Mouse (Mus musculus) CH12.LX (cell line): Measurements from ENCODE around the gene Arl4c. TPM values are rescaled to one million over a fixed set of nuclear protein-coding genes. Genes with fewer than 3 reads are reported as not detected.
"Not testable (repeated sequence)": the region's sequence is repeated elsewhere in the genome, so short reads cannot be mapped to it uniquely, and the experiment has no call there.

ENCODE experiments used
- DNase-seq: peaks from one replicate; pipeline ENCODE4 v3.0.0-alpha.2; 2013; ENCODE audit errors: extremely low read depth
- H3K27ac ChIP-seq: 2 replicates; pipeline ENCODE4 v1.5.1; 2012; ENCODE audit warnings: low read depth, mild to moderate bottlenecking, control low read depth, moderate library complexity; ENCODE audit not compliant: insufficient read depth
- H3K27me3 ChIP-seq: replicated peaks from 2 replicates; pipeline ENCODE3; 2012; ENCODE audit warnings: inconsistent platforms
- H3K36me3 ChIP-seq, 2 experiments: replicated peaks in 1 of 2; 2 replicates each; pipeline versions ENCODE3 to v1.6.1; 2012; ENCODE audit warnings: inconsistent platforms in 1 of 2, low read length in 1 of 2, mild to moderate bottlenecking in 1 of 2, mixed read lengths in 1 of 2, moderate library complexity in 1 of 2; ENCODE audit not compliant: control insufficient read depth in 1 of 2, insufficient read depth in 1 of 2
- H3K4me1 ChIP-seq, 2 experiments: 2 replicates each; pipeline ENCODE4 v1.6.1; 2012; ENCODE audit warnings: inconsistent platforms in 1 of 2, moderate library complexity in 1 of 2; ENCODE audit not compliant: insufficient read depth in 2 of 2, control insufficient read depth in 1 of 2
- H3K4me2 ChIP-seq: 2 replicates; pipeline ENCODE4 v1.6.1; 2012; ENCODE audit warnings: low read depth, mild to moderate bottlenecking, control low read depth; ENCODE audit not compliant: poor library complexity, insufficient read depth, severe bottlenecking
- H3K4me3 ChIP-seq, 3 experiments: fragments of 150-350 bp in 1 of 3; sonication (generic) in 1 of 3; replicated peaks in 1 of 3; 2 replicates each; pipeline versions ENCODE3 to v1.5.1; 2011 to 2012; ENCODE audit warnings: low read depth in 2 of 3, low read length in 2 of 3, mild to moderate bottlenecking in 2 of 3, moderate library complexity in 2 of 3, control low read depth in 1 of 3, improper control_type of control experiment in 1 of 3, inconsistent platforms in 1 of 3, mixed read lengths in 1 of 3; ENCODE audit not compliant: poor library complexity in 1 of 3
- H3K79me2 ChIP-seq: replicated peaks from 2 replicates; pipeline ENCODE4 v1.6.1; 2012; ENCODE audit warnings: mild to moderate bottlenecking, moderate library complexity; ENCODE audit not compliant: control insufficient read depth, poor library complexity, insufficient read depth, severe bottlenecking; ENCODE audit errors: extremely low read depth
- H3K9ac ChIP-seq: 2 replicates; pipeline ENCODE4 v1.6.1; 2012; ENCODE audit warnings: low read depth, mild to moderate bottlenecking, control low read depth, moderate library complexity; ENCODE audit not compliant: insufficient read depth
- H3K9me3 ChIP-seq: replicated peaks from 2 replicates; pipeline ENCODE3; 2012; ENCODE audit warnings: low read length, inconsistent platforms, mixed read lengths
- CHD1 ChIP-seq: IDR thresholded peaks from 2 replicates; pipeline ENCODE4 v1.6.1; 2012; ENCODE audit warnings: low read depth, low read length, improper control_type of control experiment, inconsistent platforms
- CTCF ChIP-seq, 2 experiments: IDR thresholded peaks in 1 of 2; conservative IDR thresholded peaks in 1 of 2; 2 replicates each; pipeline ENCODE4 v1.5.1; 2011 to 2012; ENCODE audit warnings: low read depth in 2 of 2, low read length in 2 of 2, improper control_type of control experiment in 1 of 2, inconsistent platforms in 1 of 2, mild to moderate bottlenecking in 1 of 2, moderate library complexity in 1 of 2
- ELF1 ChIP-seq: IDR thresholded peaks from 2 replicates; pipeline ENCODE4 v1.6.1; 2014; ENCODE audit warnings: low read depth, mild to moderate bottlenecking, inconsistent platforms, low read length, improper control_type of control experiment
- GABPA ChIP-seq: IDR thresholded peaks from 2 replicates; pipeline ENCODE4 v1.6.1; 2012; ENCODE audit warnings: low read depth, low read length, improper control_type of control experiment, inconsistent platforms; ENCODE audit not compliant: insufficient replicate concordance
- IRF4 ChIP-seq: IDR thresholded peaks from 2 replicates; pipeline ENCODE4 v1.6.1; 2014; ENCODE audit warnings: low read depth, mild to moderate bottlenecking, inconsistent platforms, low read length, improper control_type of control experiment
- JUN ChIP-seq: IDR thresholded peaks from 2 replicates; pipeline ENCODE4 v1.6.1; 2011; ENCODE audit warnings: low read depth, mild to moderate bottlenecking, low read length, improper control_type of control experiment, moderate library complexity; ENCODE audit not compliant: insufficient read depth
- KAT2A ChIP-seq: IDR thresholded peaks from 2 replicates; pipeline ENCODE4 v1.6.1; 2012; ENCODE audit warnings: low read length, improper control_type of control experiment, inconsistent platforms; ENCODE audit not compliant: insufficient replicate concordance
- MAFK ChIP-seq: IDR thresholded peaks from 2 replicates; pipeline ENCODE4 v1.6.1; 2011; ENCODE audit warnings: low read length, improper control_type of control experiment; ENCODE audit not compliant: insufficient replicate concordance
- MAZ ChIP-seq: IDR thresholded peaks from 2 replicates; pipeline ENCODE4 v1.6.1; 2012; ENCODE audit warnings: low read depth, mild to moderate bottlenecking, inconsistent platforms, low read length, improper control_type of control experiment, moderate library complexity
- MEF2A ChIP-seq: IDR thresholded peaks from 2 replicates; pipeline ENCODE4 v1.6.1; 2014; ENCODE audit warnings: low read depth, mild to moderate bottlenecking, inconsistent platforms, low read length, improper control_type of control experiment, borderline replicate concordance
- MXI1 ChIP-seq: IDR thresholded peaks from 2 replicates; pipeline ENCODE4 v1.6.1; 2011; ENCODE audit warnings: mild to moderate bottlenecking, low read depth, low read length, improper control_type of control experiment
- MYC ChIP-seq: IDR thresholded peaks from 2 replicates; pipeline ENCODE4 v1.6.1; 2011; ENCODE audit warnings: low read depth, mild to moderate bottlenecking, improper control_type of control experiment, low read length
- NRF1 ChIP-seq: IDR thresholded peaks from 2 replicates; pipeline ENCODE4 v1.6.1; 2014; ENCODE audit warnings: low read depth, mild to moderate bottlenecking, inconsistent platforms, low read length, improper control_type of control experiment, moderate library complexity
- PAX5 ChIP-seq: IDR thresholded peaks from 2 replicates; pipeline ENCODE4 v1.6.1; 2012; ENCODE audit warnings: low read length, inconsistent platforms, mixed read lengths
- POLR2A ChIP-seq: IDR thresholded peaks from 2 replicates; pipeline ENCODE4 v1.6.1; 2011; ENCODE audit warnings: low read depth, mild to moderate bottlenecking, improper control_type of control experiment, low read length
- POLR2AphosphoS2 ChIP-seq: IDR thresholded peaks from 2 replicates; pipeline ENCODE4 v1.6.1; 2011; ENCODE audit warnings: low read depth, low read length, improper control_type of control experiment
- RAD21 ChIP-seq: IDR thresholded peaks from 2 replicates; pipeline ENCODE4 v1.6.1; 2011; ENCODE audit warnings: low read depth, mild to moderate bottlenecking, low read length, improper control_type of control experiment, moderate library complexity
- TBP ChIP-seq: conservative IDR thresholded peaks from 2 replicates; pipeline ENCODE4 v1.6.1; 2011; ENCODE audit warnings: low read depth, low read length, improper control_type of control experiment
- TCF12 ChIP-seq: IDR thresholded peaks from 2 replicates; pipeline ENCODE4 v1.6.1; 2014; ENCODE audit warnings: low read depth, mild to moderate bottlenecking, inconsistent platforms, low read length, improper control_type of control experiment
- USF1 ChIP-seq: IDR thresholded peaks from 2 replicates; pipeline ENCODE4 v1.6.1; 2014; ENCODE audit warnings: low read depth, mild to moderate bottlenecking, inconsistent platforms, low read length, improper control_type of control experiment
- ZC3H11A ChIP-seq: IDR thresholded peaks from 2 replicates; pipeline ENCODE4 v1.6.1; 2012; ENCODE audit warnings: low read depth, mild to moderate bottlenecking, inconsistent platforms, low read length, improper control_type of control experiment
- ZKSCAN1 ChIP-seq: IDR thresholded peaks from 2 replicates; pipeline ENCODE4 v1.6.1; 2012; ENCODE audit warnings: low read depth, inconsistent platforms, low read length, improper control_type of control experiment, borderline replicate concordance
- ZNF384 ChIP-seq: IDR thresholded peaks from 2 replicates; pipeline ENCODE4 v1.6.1; 2012; ENCODE audit warnings: low read depth, low read length, improper control_type of control experiment, inconsistent platforms
- dilution Hi-C: fragments of 300-500 bp; cut with MboI; formaldehyde crosslinking; loops from 2 replicates; pipeline ENCODE4 v1.14.3; 2020; ENCODE audit warnings: low sequenced_read_pairs; ENCODE audit not compliant: extremely low pct_unique_long_range_greater_than_20kb, extremely low pct_ligation_motif_present
- in situ Hi-C: fragments of 300-500 bp; cut with MboI; formaldehyde crosslinking; loops from 3 replicates; pipeline ENCODE4 v1.14.3; 2019; ENCODE audit warnings: low sequenced_read_pairs, low pct_ligation_motif_present, low pct_unique_long_range_greater_than_20kb, mixed read lengths
- polyA plus RNA-seq: library from polyadenylated mRNA; unstranded; fragments of >175 nt; gene quantifications from 2 replicates; pipeline ENCODE4 v1.2.1, GENCODE M21; 2012; ENCODE audit warnings: low read depth; ENCODE audit not compliant: insufficient read length
- total RNA-seq, 2 experiments: library from RNA; depleted of rRNA; stranded (reverse); fragments of 300-350 nt in 1 of 2; fragments of >200 nt in 1 of 2; gene quantifications; 2 replicates each; pipeline ENCODE4 v1.2.3; 2012 to 2014

Arl4c gene
- total and polyA plus RNA-seq, 3 experiments, result 25.8 to 33.9 (median 31.6) TPM

- Histone ChIP-seq H3K27ac (peak overlapping the region; percentile 36; the same call in 1 of the 2 replicates), H3K27me3 (no peaks in the 10 kb centered on the region), H3K9me3 (peaks cover 38% of the 10 kb centered on the region), H3K9ac (no peak overlapping the region), H3K4me3 (no peak overlapping the region), H3K79me2 (no peaks in the 10 kb centered on the region), H3K36me3 (no peaks in the 10 kb centered on the region), H3K4me2 (no peak overlapping the region), H3K4me1 (peaks cover 8 to 44% of the 10 kb centered on the region in 2 experiments)
- no peak for TF ChIP-seq POLR2A
- no peak for TF ChIP-seq ZNF384
- TF ChIP-seq MXI1, result no peak
- no peak for TF ChIP-seq KAT2A
- TF ChIP-seq NRF1, result no peak
- TF ChIP-seq GABPA, result no peak
- TF ChIP-seq USF1, result no peak
- no peak for TF ChIP-seq MAZ
- no peak for TF ChIP-seq RAD21
- no peak for TF ChIP-seq CTCF (conservative IDR thresholded peaks at IDR 0.05 in 1 of 2, IDR thresholded peaks at IDR 0.05 in 1 of 2; ENCODE audit: low read depth in 2 of 2, low read length in 2 of 2)
- TF ChIP-seq CHD1, result no peak
- no peak for TF ChIP-seq ZKSCAN1
- in situ Hi-C loops, result no loop called here
- DNase-seq, result no peak
- dilution Hi-C loops, result no loop called here
Observed at GRCm38 (mm10) chr1:88638622-88639021, 63.4 kb downstream of the Arl4c start.

- H3K27ac ChIP-seq, H3K4me3 ChIP-seq, H3K79me2 ChIP-seq, dilution Hi-C loops, H3K27me3 ChIP-seq, H3K36me3 ChIP-seq, in situ Hi-C loops, H3K9ac ChIP-seq, DNase-seq, H3K4me2 ChIP-seq: not testable (repeated sequence)
- peaks cover 48% of the 10 kb centered on the region for H3K9me3 ChIP-seq
- peaks cover 6 to 29% of the 10 kb centered on the region in 2 experiments; a peak in 3 of 4 replicates for H3K4me1 ChIP-seq
Observed at GRCm38 (mm10) chr1:88636579-88637161, 65.4 kb downstream of the Arl4c start.

GRCm38 (mm10) chr1:88635659-88636058 is 66.4 kb downstream of the Arl4c start:
- Histone ChIP-seq H3K36me3 (no peaks in the 10 kb centered on the region), H3K79me2 (no peaks in the 10 kb centered on the region), H3K9ac (no peak overlapping the region), H3K9me3 (peaks cover 53% of the 10 kb centered on the region), H3K4me1 (peaks cover 6 to 26% of the 10 kb centered on the region in 2 experiments; a peak in 3 of 4 replicates), H3K4me2 (no peak overlapping the region), H3K27ac (no peak overlapping the region), H3K27me3 (no peaks in the 10 kb centered on the region), H3K4me3 (no peak overlapping the region)
- no peak for TF ChIP-seq MXI1
- TF ChIP-seq MYC, result no peak
- no peak for TF ChIP-seq ELF1
- TF ChIP-seq TBP, result no peak
- no peak for TF ChIP-seq ZC3H11A
- no peak for TF ChIP-seq NRF1
- no peak for TF ChIP-seq ZKSCAN1
- no peak for TF ChIP-seq TCF12
- TF ChIP-seq RAD21, result no peak
- TF ChIP-seq MAFK, result no peak
- TF ChIP-seq GABPA, result no peak
- no peak for TF ChIP-seq IRF4
- no peak for TF ChIP-seq MEF2A
- no peak for TF ChIP-seq PAX5
- no peak for TF ChIP-seq JUN
- no peak for TF ChIP-seq POLR2AphosphoS2
- in situ Hi-C loops, result no loop called here
- DNase-seq, result no peak
- dilution Hi-C loops, result no loop called here
